Mouse (Mus musculus): ENCODE results near the gene Farp1. TPM values are rescaled to one million over a fixed set of nuclear protein-coding genes. Genes with fewer than 3 reads are reported as not detected.
A peak's percentile ranks its signal among the peaks of the same experiment; 100 is the strongest.

The Farp1 gene
- polyA plus RNA-seq, 1 experiment from 2014 or later, result 42.8 TPM

DNA sequence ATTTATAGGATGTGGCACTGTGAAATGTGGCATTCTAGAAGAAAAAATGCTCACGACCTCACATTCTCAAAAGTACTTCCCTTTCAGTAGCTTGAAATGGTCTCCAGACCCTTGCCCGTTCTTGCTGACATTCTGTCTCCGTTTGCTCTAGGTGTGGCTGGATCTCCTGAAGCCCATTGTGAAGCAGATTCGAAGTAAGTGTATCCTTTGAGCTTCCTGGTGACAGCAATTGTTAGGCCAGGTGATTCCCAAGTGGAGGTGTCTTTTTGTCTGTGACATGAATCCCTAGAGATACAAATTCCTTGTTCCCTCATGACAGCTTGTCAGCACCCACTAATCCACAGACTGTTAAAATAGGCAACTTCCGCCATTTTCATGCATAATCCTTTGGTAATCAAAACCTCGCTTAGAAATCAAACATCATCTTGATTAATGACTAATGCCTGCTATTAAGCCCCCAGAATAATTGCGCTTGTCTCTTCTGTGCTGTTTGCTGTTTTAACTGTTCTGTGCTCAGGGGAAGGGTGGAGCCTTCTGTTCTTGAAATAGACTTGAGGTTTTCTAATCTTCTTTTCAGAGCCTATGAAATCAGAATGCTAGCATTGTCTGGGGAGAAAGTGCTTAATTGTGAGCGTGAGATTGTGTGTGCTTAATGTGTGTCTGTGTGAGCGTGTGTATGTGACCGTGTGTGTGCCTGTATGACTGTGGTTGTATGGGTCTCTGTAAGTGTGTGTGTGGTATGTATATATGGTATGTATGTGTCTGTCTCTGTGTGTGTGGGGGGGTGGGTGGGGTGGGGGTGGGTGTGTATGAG is 184.4 kb downstream of the Farp1 start:
- DNase-seq (no peak), ATAC-seq (ENCODE audit: low FRiP score, low TSS enrichment) (no peak)
- Histone ChIP-seq H3K36me3 (ENCODE audit: control insufficient read depth, insufficient read depth, low read length) (peaks cover 10% of the 10 kb centered on the region), H3K4me1 (ENCODE audit: control insufficient read depth, insufficient read depth, low read length) (no peaks in the 10 kb centered on the region), H3K27ac (replicated peaks; ENCODE audit: low read depth, low read length) (peak overlapping the region; percentile 3; the same call in 1 of the 2 replicates), H3K9me3 (ENCODE audit: control insufficient read depth, low read length) (no peaks in the 10 kb centered on the region), H3K9ac (replicated peaks; ENCODE audit: low read length) (no peak overlapping the region), H3K4me2 (ENCODE audit: low read length) (no peak overlapping the region), H3K4me3 (replicated peaks; ENCODE audit: low read depth, low read length) (no peak overlapping the region), H3K27me3 (ENCODE audit: control insufficient read depth, insufficient read depth, low read length) (no peaks in the 10 kb centered on the region)
- 67% methylated on average over 10 of the region's 10 CpGs for WGBS

DNA sequence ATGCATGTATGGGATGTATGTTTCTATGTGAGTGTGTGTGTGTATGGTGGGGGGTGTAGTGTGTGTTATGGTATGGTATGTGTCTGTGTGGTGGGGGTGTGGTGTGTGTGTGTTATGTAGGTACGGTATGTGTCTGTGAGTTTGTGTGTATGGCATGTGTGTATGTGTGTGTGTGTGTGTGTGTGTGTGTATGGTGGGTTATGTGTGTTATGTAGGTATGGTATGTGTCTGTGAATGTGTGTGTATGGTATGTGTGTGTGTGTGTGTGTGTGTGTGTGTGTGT is 185.0 kb downstream of the Farp1 start:
- H3K4me1 ChIP-seq (ENCODE audit: control insufficient read depth, insufficient read depth, low read length), result no peaks in the 10 kb centered on the region
- H3K4me2 ChIP-seq (ENCODE audit: low read length), result no peak overlapping the region
- DNase-seq, result no peak
- H3K9ac ChIP-seq (replicated peaks; ENCODE audit: low read length), result no peak overlapping the region
- peaks cover 10% of the 10 kb centered on the region for H3K36me3 ChIP-seq (ENCODE audit: control insufficient read depth, insufficient read depth, low read length)
- H3K27ac ChIP-seq (replicated peaks; ENCODE audit: low read depth, low read length), result no peak overlapping the region
- H3K4me3 ChIP-seq (replicated peaks; ENCODE audit: low read depth, low read length), result no peak overlapping the region
- H3K9me3 ChIP-seq (ENCODE audit: control insufficient read depth, low read length), result no peaks in the 10 kb centered on the region
- 96% methylated on average over 1 of the region's 1 CpGs for WGBS
- no peaks in the 10 kb centered on the region for H3K27me3 ChIP-seq (ENCODE audit: control insufficient read depth, insufficient read depth, low read length)
- ATAC-seq (ENCODE audit: low FRiP score, low TSS enrichment), result peak; percentile 44

DNA sequence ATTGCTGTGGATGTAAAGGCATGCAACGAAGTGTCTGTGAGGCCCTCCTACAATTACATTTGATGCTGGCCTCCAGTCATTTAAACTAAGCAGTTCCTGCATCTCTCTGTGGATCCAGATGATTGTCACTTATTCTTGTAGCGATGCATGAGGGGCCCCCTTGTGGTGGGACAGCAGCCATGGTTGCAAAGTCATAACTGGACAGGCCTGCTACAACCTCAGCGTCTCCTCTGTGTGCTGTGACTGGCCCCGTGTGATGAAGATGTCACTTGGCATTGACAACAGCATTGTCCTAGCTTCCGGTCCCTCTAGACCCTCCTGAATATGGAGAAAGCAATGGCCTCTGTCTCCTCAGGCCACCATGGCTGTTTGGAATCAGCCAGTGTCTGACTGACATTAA is 185.7 kb downstream of the Farp1 start:
- Histone ChIP-seq H3K27ac (replicated peaks; ENCODE audit: low read depth, low read length) (peak overlapping the region; percentile 9; the same call in 1 of the 2 replicates), H3K27me3 (ENCODE audit: control insufficient read depth, insufficient read depth, low read length) (no peaks in the 10 kb centered on the region), H3K9ac (replicated peaks; ENCODE audit: low read length) (no peak overlapping the region), H3K4me3 (replicated peaks; ENCODE audit: low read depth, low read length) (no peak overlapping the region), H3K9me3 (ENCODE audit: control insufficient read depth, low read length) (no peaks in the 10 kb centered on the region), H3K36me3 (ENCODE audit: control insufficient read depth, insufficient read depth, low read length) (peaks cover 10% of the 10 kb centered on the region), H3K4me2 (ENCODE audit: low read length) (no peak overlapping the region), H3K4me1 (ENCODE audit: control insufficient read depth, insufficient read depth, low read length) (no peaks in the 10 kb centered on the region)
- peak; percentile 19; the same call in 1 of the 2 replicates for ATAC-seq (ENCODE audit: low FRiP score, low TSS enrichment)
- 54% methylated on average over 5 of the region's 5 CpGs for WGBS
- peak; percentile 78 for DNase-seq

DNA sequence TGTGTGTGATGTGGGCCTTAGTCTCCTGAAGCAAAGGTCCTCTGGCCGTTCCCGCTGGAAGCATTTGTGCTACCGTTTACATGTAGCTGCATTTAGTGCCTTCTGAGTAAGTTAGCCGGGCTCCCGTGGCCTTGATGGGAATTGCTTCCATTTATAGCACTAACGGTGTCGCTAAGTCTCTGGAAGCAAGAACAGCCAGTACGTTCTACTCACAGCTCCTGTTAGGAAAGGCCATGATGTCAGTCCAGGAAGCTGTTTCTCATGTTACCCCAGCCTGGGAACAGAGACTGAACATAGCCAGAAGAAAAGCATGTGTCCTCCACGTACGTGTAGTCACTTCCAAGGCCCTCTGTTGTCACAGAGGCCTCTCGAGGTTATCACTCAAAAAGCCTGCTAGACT is 190.8 kb downstream of the Farp1 start:
- Histone ChIP-seq H3K27ac (replicated peaks; ENCODE audit: low read depth, low read length) (no peak overlapping the region), H3K9ac (replicated peaks; ENCODE audit: low read length) (no peak overlapping the region), H3K4me1 (ENCODE audit: control insufficient read depth, insufficient read depth, low read length) (no peaks in the 10 kb centered on the region), H3K27me3 (ENCODE audit: control insufficient read depth, insufficient read depth, low read length) (no peaks in the 10 kb centered on the region), H3K4me3 (replicated peaks; ENCODE audit: low read depth, low read length) (no peak overlapping the region), H3K9me3 (ENCODE audit: control insufficient read depth, low read length) (no peaks in the 10 kb centered on the region), H3K4me2 (ENCODE audit: low read length) (no peak overlapping the region), H3K36me3 (ENCODE audit: control insufficient read depth, insufficient read depth, low read length) (peaks cover 14% of the 10 kb centered on the region)
- DNase-seq (no peak), ATAC-seq (ENCODE audit: low FRiP score, low TSS enrichment) (no peak)
- 88% methylated on average over 11 of the region's 11 CpGs for WGBS

DNA sequence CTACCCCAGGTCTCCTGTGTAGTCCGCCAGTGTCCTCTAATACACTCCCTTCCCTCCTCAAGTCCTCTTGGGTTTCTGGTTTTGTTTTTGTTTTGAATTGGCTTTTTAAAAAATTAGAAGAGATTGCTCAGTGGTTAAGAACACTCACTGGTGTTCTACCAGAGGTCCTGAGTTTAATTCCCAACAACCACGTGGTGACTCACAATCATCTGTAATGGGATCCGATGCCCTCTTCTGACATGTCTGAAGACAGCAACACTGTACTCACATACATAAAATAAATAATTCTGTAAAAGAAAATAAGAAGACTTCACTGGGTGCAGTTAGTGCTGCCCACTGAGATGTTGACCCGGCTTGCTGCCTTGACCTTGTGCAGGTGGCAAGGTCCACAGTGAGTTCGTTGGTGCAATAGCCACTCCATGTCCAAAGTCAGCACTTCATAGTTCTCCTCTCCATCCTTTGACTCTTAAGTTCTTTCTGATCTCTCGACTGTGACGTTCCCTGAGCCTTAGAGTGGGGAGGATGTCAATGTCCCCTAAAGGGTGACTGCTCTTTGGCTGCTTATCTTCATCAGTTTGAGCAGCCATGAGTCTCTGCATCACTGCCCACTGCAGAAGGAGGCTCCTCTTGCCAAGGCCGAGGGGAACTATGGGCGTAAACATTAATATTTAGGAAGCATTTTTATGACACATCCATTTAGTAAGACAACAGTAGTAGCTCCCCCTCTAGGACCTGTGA is 194.2 kb downstream of the Farp1 start:
- WGBS, result 84% methylated on average over 9 of the region's 9 CpGs
- no peak for DNase-seq
- Histone ChIP-seq H3K27me3 (ENCODE audit: control insufficient read depth, insufficient read depth, low read length) (no peaks in the 10 kb centered on the region), H3K9ac (replicated peaks; ENCODE audit: low read length) (no peak overlapping the region), H3K4me1 (ENCODE audit: control insufficient read depth, insufficient read depth, low read length) (no peaks in the 10 kb centered on the region), H3K36me3 (ENCODE audit: control insufficient read depth, insufficient read depth, low read length) (peaks cover 36% of the 10 kb centered on the region), H3K27ac (replicated peaks; ENCODE audit: low read depth, low read length) (no peak overlapping the region), H3K9me3 (ENCODE audit: control insufficient read depth, low read length) (no peaks in the 10 kb centered on the region), H3K4me2 (ENCODE audit: low read length) (no peak overlapping the region), H3K4me3 (replicated peaks; ENCODE audit: low read depth, low read length) (no peak overlapping the region)
- ATAC-seq (ENCODE audit: low FRiP score, low TSS enrichment), result no peak

DNA sequence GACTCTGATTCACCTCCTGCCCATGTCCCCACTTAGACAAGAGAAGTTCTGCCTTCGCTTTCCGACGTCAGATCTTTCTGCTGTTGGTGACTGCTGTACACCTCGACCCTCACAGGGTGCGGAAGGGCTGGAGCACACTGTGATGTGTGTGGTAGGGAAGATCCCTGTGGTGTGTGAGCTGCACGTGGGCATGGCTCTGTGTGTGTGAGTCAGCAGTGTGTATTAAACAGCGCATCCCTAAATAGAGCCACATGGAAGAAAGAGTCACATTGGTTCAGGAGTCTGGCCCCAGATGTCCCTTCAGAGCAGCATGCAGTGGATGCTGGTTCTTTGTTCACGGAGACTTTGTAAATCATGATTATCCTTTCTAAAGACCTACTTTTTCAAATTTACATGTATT is 196.2 kb downstream of the Farp1 start:
- H3K36me3 ChIP-seq (ENCODE audit: control insufficient read depth, insufficient read depth, low read length), result peaks cover 36% of the 10 kb centered on the region
- WGBS, result 95% methylated on average over 8 of the region's 8 CpGs
- DNase-seq (no peak), ATAC-seq (ENCODE audit: low FRiP score, low TSS enrichment) (no peak)
- no peak overlapping the region for H3K4me2 ChIP-seq (ENCODE audit: low read length)
- H3K27ac ChIP-seq (replicated peaks; ENCODE audit: low read depth, low read length), result no peak overlapping the region
- no peak overlapping the region for H3K9ac ChIP-seq (replicated peaks; ENCODE audit: low read length)
- H3K4me1 ChIP-seq (ENCODE audit: control insufficient read depth, insufficient read depth, low read length), result no peaks in the 10 kb centered on the region
- H3K4me3 ChIP-seq (replicated peaks; ENCODE audit: low read depth, low read length), result no peak overlapping the region
- no peaks in the 10 kb centered on the region for H3K9me3 ChIP-seq (ENCODE audit: control insufficient read depth, low read length)
- H3K27me3 ChIP-seq (ENCODE audit: control insufficient read depth, insufficient read depth, low read length), result no peaks in the 10 kb centered on the region

DNA sequence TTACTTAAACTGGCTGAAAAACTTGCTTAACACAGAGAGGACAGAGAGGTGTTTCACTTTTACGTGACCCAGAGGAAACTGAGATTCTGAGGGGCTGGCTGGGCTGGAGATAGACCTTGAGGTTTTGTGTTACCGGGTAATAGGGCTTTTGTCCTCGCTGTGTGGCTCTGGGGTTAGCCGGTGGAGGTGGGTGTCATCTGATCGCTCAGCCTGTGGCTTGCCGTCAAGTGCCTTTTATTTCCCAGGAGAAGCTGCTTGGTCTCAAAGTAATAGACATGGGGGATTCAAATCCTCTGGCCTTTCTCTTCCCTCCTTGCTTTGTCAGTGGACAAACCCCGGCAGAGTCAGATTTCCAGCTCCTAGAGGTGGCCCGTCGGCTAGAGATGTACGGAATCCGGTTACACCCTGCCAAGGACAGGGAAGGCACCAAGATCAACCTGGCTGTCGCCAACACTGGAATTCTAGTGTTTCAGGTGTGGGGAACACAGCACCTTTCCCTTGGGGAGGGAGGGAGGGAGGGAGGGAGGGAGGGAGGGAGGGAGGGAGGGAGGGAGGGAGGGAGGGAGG is 199.8 kb downstream of the Farp1 start:
- H3K36me3 ChIP-seq (ENCODE audit: control insufficient read depth, insufficient read depth, low read length), result peaks cover 58% of the 10 kb centered on the region
- peaks cover 6% of the 10 kb centered on the region; the same call in 1 of the 2 replicates for H3K4me1 ChIP-seq (ENCODE audit: control insufficient read depth, insufficient read depth, low read length)
- no peak overlapping the region for H3K9ac ChIP-seq (replicated peaks; ENCODE audit: low read length)
- H3K4me2 ChIP-seq (ENCODE audit: low read length), result no peak overlapping the region
- H3K27ac ChIP-seq (replicated peaks; ENCODE audit: low read depth, low read length), result no peak overlapping the region
- no peaks in the 10 kb centered on the region for H3K9me3 ChIP-seq (ENCODE audit: control insufficient read depth, low read length)
- H3K4me3 ChIP-seq (replicated peaks; ENCODE audit: low read depth, low read length), result no peak overlapping the region
- no peak for DNase-seq
- WGBS, result 18% methylated on average over 12 of the region's 12 CpGs
- no peak for ATAC-seq (ENCODE audit: low FRiP score, low TSS enrichment)
- no peaks in the 10 kb centered on the region for H3K27me3 ChIP-seq (ENCODE audit: control insufficient read depth, insufficient read depth, low read length)

DNA sequence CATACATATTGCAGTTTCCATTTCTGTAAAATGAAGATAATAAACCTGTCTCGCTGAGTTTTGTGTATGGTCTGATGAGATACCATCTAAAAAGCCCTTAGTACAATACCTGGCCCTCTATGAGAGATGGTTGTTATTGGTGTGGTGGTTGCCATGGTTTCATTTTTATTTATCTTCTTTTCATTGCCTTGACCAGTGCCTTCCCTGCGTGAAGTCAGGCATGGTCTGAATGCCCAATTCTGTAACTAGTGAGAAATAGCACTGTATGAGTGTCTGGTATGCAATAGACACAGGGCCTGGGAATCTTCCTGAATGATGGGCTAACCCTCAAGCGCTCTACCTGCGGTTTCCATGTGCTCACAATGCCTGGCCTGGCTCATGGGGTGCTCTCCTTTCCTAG is 201.7 kb downstream of the Farp1 start:
- Histone ChIP-seq H3K27me3 (ENCODE audit: control insufficient read depth, insufficient read depth, low read length) (no peaks in the 10 kb centered on the region), H3K36me3 (ENCODE audit: control insufficient read depth, insufficient read depth, low read length) (peaks cover 58% of the 10 kb centered on the region), H3K9ac (replicated peaks; ENCODE audit: low read length) (no peak overlapping the region), H3K9me3 (ENCODE audit: control insufficient read depth, low read length) (no peaks in the 10 kb centered on the region), H3K4me1 (ENCODE audit: control insufficient read depth, insufficient read depth, low read length) (peaks cover 6% of the 10 kb centered on the region; the same call in 1 of the 2 replicates), H3K4me3 (replicated peaks; ENCODE audit: low read depth, low read length) (no peak overlapping the region), H3K4me2 (ENCODE audit: low read length) (no peak overlapping the region), H3K27ac (replicated peaks; ENCODE audit: low read depth, low read length) (no peak overlapping the region)
- ATAC-seq (ENCODE audit: low FRiP score, low TSS enrichment) (no peak), DNase-seq (no peak)
- WGBS, result 67% methylated on average over 4 of the region's 4 CpGs
